Comparison of ENCODE assay signal across 11 mouse cellular contexts in genomic region chr9:55067260-55067964, GRCm38 (mm10). TPM values are rescaled to one million over a fixed set of nuclear protein-coding genes. Genes with fewer than 3 reads are reported as not detected.
DNase-seq lines count a peak whose midpoint lies in the region; ATAC-seq lines count a peak whose summit lies in the region.
"Had no signal": no experiment of that assay in that cellular context is flagged by ENCODE, and none has a peak within 500 bp of the region (broad histone marks: within the 10 kb centered on the region; RNA-seq: fewer than 3 reads in every experiment).

No protein-coding gene starts in this region.

- peak; percentile 36; the same call in 1 of the 2 replicates for ATAC-seq in cerebellum, adult (ENCODE audit: insufficient number of reproducible peaks, low FRiP score, low TSS enrichment)
- peak; percentile 89; the same call in 1 of the 2 replicates for ATAC-seq in midbrain, embryonic 14.5 days (ENCODE audit: low FRiP score, low TSS enrichment)

- H3K9ac ChIP-seq in midbrain, embryonic 14.5 days (replicated peaks; ENCODE audit: low read length) = no peak overlapping the region
- H3K9ac ChIP-seq: liver, embryonic 14.5 days had no signal

- H3K4me1 ChIP-seq in midbrain, embryonic 14.5 days (ENCODE audit: control insufficient read depth, insufficient read depth, low read length) = peaks cover 15% of the 10 kb centered on the region

- no peak overlapping the region for H3K4me3 ChIP-seq in midbrain, embryonic 14.5 days (replicated peaks; ENCODE audit: low read depth, low read length)

- peak overlapping the region; percentile 14 for H3K4me2 ChIP-seq in midbrain, embryonic 14.5 days (ENCODE audit: low read length)

- peak overlapping the region; percentile 57 for H3K27ac ChIP-seq in midbrain, embryonic 14.5 days (replicated peaks; ENCODE audit: low read depth, low read length)
- H3K27ac ChIP-seq: liver, embryonic 14.5 days had no signal

- DNase-seq in cerebellum, adult 8-10 months = no peak
- DNase-seq in cerebellum, postnatal 14 days = peak; percentile 74 to 75
- peak; percentile 18 to 31 for DNase-seq in frontal cortex, postnatal 10 days (ENCODE audit: low spot score in 2 of 2)
- peak; percentile 90 for DNase-seq in midbrain, embryonic 14.5 days
- DNase-seq in kidney, postnatal 10 days = no peak
- DNase-seq in gastrocnemius, postnatal 4 days (ENCODE audit: low spot score in 2 of 2) = no peak
- DNase-seq in heart, adult 9 months (ENCODE audit: low spot score in 2 of 2) = no peak

- no peaks in the 10 kb centered on the region for H3K9me3 ChIP-seq in midbrain, embryonic 14.5 days (ENCODE audit: control insufficient read depth, low read length)

- 8% methylated on average over 8 of the region's 8 CpGs for whole genome bisulfite sequencing in midbrain, embryonic 14.5 days

- H3K36me3 ChIP-seq in midbrain, embryonic 14.5 days (ENCODE audit: control insufficient read depth, insufficient read depth, low read length) = no peaks in the 10 kb centered on the region

- H3K27me3 ChIP-seq in midbrain, embryonic 14.5 days (ENCODE audit: control insufficient read depth, insufficient read depth, low read length) = no peaks in the 10 kb centered on the region

RNA-seq across cellular contexts. Expression of gene Chrnb4, which starts 18.8 kb away (rescaled TPM):
- polyA plus RNA-seq in midbrain, embryonic 14.5 days (2014; fragmentation: Nextera tagmentation; extraction: Ambion mirVana) = 1.5 and 1.9 TPM in 2 replicates
- under 1 TPM; 0.10 to 0.20 TPM for total RNA-seq in gastrocnemius, postnatal 4 days (2021)
- polyA plus RNA-seq: liver, embryonic 14.5 days had no signal

RNA-seq across cellular contexts. Expression of gene Chrna3, which starts 41.0 kb away (rescaled TPM):
- 15.4 and 17.7 TPM in 2 replicates for polyA plus RNA-seq in midbrain, embryonic 14.5 days (2014; fragmentation: Nextera tagmentation; extraction: Ambion mirVana)
- total RNA-seq in gastrocnemius, postnatal 4 days (2021) = under 1 TPM in 1 of 2 experiments, not detected in 1; 0.10 TPM
- polyA plus RNA-seq: gonadal fat pad, adult 2 months; liver, embryonic 14.5 days; spleen, adult 2 months had no signal

Comparison
In these comparisons a context has a peak if more than half of its experiments do, and no peak if none do; other contexts are left out.
1. DNase-seq: peak in cerebellum, postnatal 14 days (2 of 2), frontal cortex, postnatal 10 days (2 of 2) and midbrain, embryonic 14.5 days (single experiment); none in cerebellum, adult 8-10 months (single experiment), kidney, postnatal 10 days (single experiment), gastrocnemius, postnatal 4 days (0 of 2) and heart, adult 9 months (0 of 2).